Mouse (Mus musculus): Measurements from ENCODE around the gene Med26. TPM values are rescaled to one million over a fixed set of nuclear protein-coding genes. Genes with fewer than 3 reads are reported as not detected.

Gene Med26
- total RNA-seq, 2 experiments from 2014 or later = 8.9 to 14.6 TPM

- no peak for ATAC-seq (replicated peaks; ENCODE audit: low FRiP score, low TSS enrichment, poor library complexity, severe bottlenecking)
These were observed 1.3 kb upstream of the Med26 start for GRCm38 (mm10) chr8:72549314-72549892.

GRCm38 (mm10) chr8:72548644-72549313 lies 709 bp upstream of the Med26 start:
- ATAC-seq (replicated peaks; ENCODE audit: low FRiP score, low TSS enrichment, poor library complexity, severe bottlenecking) = no peak

- no peak for ATAC-seq (replicated peaks; ENCODE audit: low FRiP score, low TSS enrichment, poor library complexity, severe bottlenecking)
These were observed 808 bp downstream of the Med26 start for GRCm38 (mm10) chr8:72547122-72547801.

GRCm38 (mm10) chr8:72539234-72539633 lies 8.8 kb downstream of the Med26 start:
- peak; percentile 58; the same call in 1 of the 2 replicates for ATAC-seq (replicated peaks; ENCODE audit: low FRiP score, low TSS enrichment, poor library complexity, severe bottlenecking)

GRCm38 (mm10) chr8:72534888-72535287 lies 13.2 kb downstream of the Med26 start:
- ATAC-seq (replicated peaks; ENCODE audit: low FRiP score, low TSS enrichment, poor library complexity, severe bottlenecking) = no peak

GRCm38 (mm10) chr8:72532103-72532502 lies 16.0 kb downstream of the Med26 start:
- no peak for ATAC-seq (replicated peaks; ENCODE audit: low FRiP score, low TSS enrichment, poor library complexity, severe bottlenecking)

GRCm38 (mm10) chr8:72521888-72522287 lies 26.2 kb downstream of the Med26 start:
- no peak for ATAC-seq (replicated peaks; ENCODE audit: low FRiP score, low TSS enrichment, poor library complexity, severe bottlenecking)

- ATAC-seq (replicated peaks; ENCODE audit: low FRiP score, low TSS enrichment, poor library complexity, severe bottlenecking) = no peak
These were observed 30.6 kb downstream of the Med26 start for GRCm38 (mm10) chr8:72517421-72517988.

GRCm38 (mm10) chr8:72513158-72513557 lies 34.9 kb downstream of the Med26 start:
- ATAC-seq (replicated peaks; ENCODE audit: low FRiP score, low TSS enrichment, poor library complexity, severe bottlenecking) = no peak

- no peak for ATAC-seq (replicated peaks; ENCODE audit: low FRiP score, low TSS enrichment, poor library complexity, severe bottlenecking)
These were observed 35.4 kb downstream of the Med26 start for GRCm38 (mm10) chr8:72512648-72513047.

- ATAC-seq (replicated peaks; ENCODE audit: low FRiP score, low TSS enrichment, poor library complexity, severe bottlenecking) = no peak
These were observed 40.6 kb downstream of the Med26 start for GRCm38 (mm10) chr8:72507505-72507904.

- ATAC-seq (replicated peaks; ENCODE audit: low FRiP score, low TSS enrichment, poor library complexity, severe bottlenecking) = peak; percentile 66
These were observed 43.3 kb downstream of the Med26 start for GRCm38 (mm10) chr8:72504637-72505314.

- no peak for ATAC-seq (replicated peaks; ENCODE audit: low FRiP score, low TSS enrichment, poor library complexity, severe bottlenecking)
These were observed 43.9 kb downstream of the Med26 start for GRCm38 (mm10) chr8:72504137-72504536.

GRCm38 (mm10) chr8:72500521-72500931 lies 47.5 kb downstream of the Med26 start:
- no peak for ATAC-seq (replicated peaks; ENCODE audit: low FRiP score, low TSS enrichment, poor library complexity, severe bottlenecking)

- no peak for ATAC-seq (replicated peaks; ENCODE audit: low FRiP score, low TSS enrichment, poor library complexity, severe bottlenecking)
These were observed 48.4 kb downstream of the Med26 start for GRCm38 (mm10) chr8:72499521-72500284.

- ATAC-seq (replicated peaks; ENCODE audit: low FRiP score, low TSS enrichment, poor library complexity, severe bottlenecking) = peak; percentile 69
These were observed 49.5 kb downstream of the Med26 start for GRCm38 (mm10) chr8:72498527-72498926.

GRCm38 (mm10) chr8:72497911-72498310 lies 50.2 kb downstream of the Med26 start:
- ATAC-seq (replicated peaks; ENCODE audit: low FRiP score, low TSS enrichment, poor library complexity, severe bottlenecking) = no peak

- ATAC-seq (replicated peaks; ENCODE audit: low FRiP score, low TSS enrichment, poor library complexity, severe bottlenecking) = no peak
These were observed 51.9 kb downstream of the Med26 start for GRCm38 (mm10) chr8:72496217-72496616.

- ATAC-seq (replicated peaks; ENCODE audit: low FRiP score, low TSS enrichment, poor library complexity, severe bottlenecking) = no peak
These were observed 52.5 kb downstream of the Med26 start for GRCm38 (mm10) chr8:72495411-72496111.
